Mouse (Mus musculus) lung, embryonic 14.5 days (tissue): ENCODE data around the gene Tsc2. TPM values are rescaled to one million over a fixed set of nuclear protein-coding genes. Genes with fewer than 3 reads are reported as not detected.
A peak's percentile ranks its signal among the peaks of the same experiment; 100 is the strongest.

Experiments
- ATAC-seq: fragments of 200-750 bp; cut with Nextera tagmentation; 2 replicates; pipeline ENCODE4 v1.8.0; 2017; ENCODE audit warnings: mild to moderate bottlenecking, moderate TSS enrichment, moderate library complexity; ENCODE audit not compliant: insufficient read depth
- DNase-seq: peaks from one replicate; pipeline ENCODE4 v3.0.0-alpha.2; 2015
- H3K27ac ChIP-seq: fragments of 300-500 bp; sonication (generic); 2 replicates; pipeline ENCODE4 v1.5.1; 2014; ENCODE audit warnings: low read depth, mild to moderate bottlenecking, moderate library complexity
- H3K27me3 ChIP-seq: fragments of 300-500 bp; sonication (generic); 2 replicates; pipeline ENCODE4 v1.6.1; 2014; ENCODE audit warnings: low read length, control low read depth; ENCODE audit not compliant: insufficient read depth
- H3K36me3 ChIP-seq: fragments of 300-500 bp; sonication (generic); 2 replicates; pipeline ENCODE4 v1.6.1; 2014; ENCODE audit warnings: control low read depth; ENCODE audit not compliant: insufficient read depth
- H3K4me1 ChIP-seq: fragments of 300-500 bp; sonication (generic); 2 replicates; pipeline ENCODE4 v1.6.1; 2014; ENCODE audit warnings: antibody characterized with exemption, control low read depth; ENCODE audit not compliant: insufficient read depth
- H3K4me2 ChIP-seq: fragments of 300-500 bp; sonication (generic); 2 replicates; pipeline ENCODE4 v1.6.1; 2014; ENCODE audit warnings: mild to moderate bottlenecking
- H3K4me3 ChIP-seq: fragments of 300-500 bp; sonication (generic); 2 replicates; pipeline ENCODE4 v1.5.1; 2014; ENCODE audit warnings: low read depth, low read length
- H3K9ac ChIP-seq: fragments of 300-500 bp; sonication (generic); 2 replicates; pipeline ENCODE4 v1.6.1; 2014
- H3K9me3 ChIP-seq: fragments of 300-500 bp; sonication (generic); 2 replicates; pipeline ENCODE4 v1.6.1; 2016; ENCODE audit warnings: low read depth, low read length, control low read depth
- CTCF ChIP-seq: IDR thresholded peaks from 2 replicates; pipeline ENCODE4 v1.5.1; 2016; ENCODE audit warnings: antibody characterized with exemption, low read depth
- WGBS: fragments of 180-500 bp; shearing (Covaris S2); extraction: QIAGEN DNeasy Blood & Tissue Kit; methylation state at CpG from one replicate; pipeline ENCODE4 v1.1.7; 2014; 5-methylcytosine and 5-hydroxymethylcytosine counted together
- polyA plus RNA-seq: library from polyadenylated mRNA; unstranded; fragments of >200 nt; fragmentation: Nextera tagmentation; extraction: Ambion mirVana; gene quantifications from 2 replicates; pipeline ENCODE4 v1.2.1, GENCODE M21; 2014

The Tsc2 gene
- polyA plus RNA-seq, 1 experiment from 2014 or later, result 66.5 TPM

GRCm38 (mm10) chr17:24617561-24618194 lies 14.8 kb downstream of the Tsc2 start:
- Histone ChIP-seq H3K4me1 (no peaks in the 10 kb centered on the region), H3K9me3 (no peaks in the 10 kb centered on the region), H3K4me2 (no peak overlapping the region), H3K9ac (no peak overlapping the region), H3K27me3 (no peaks in the 10 kb centered on the region), H3K4me3 (no peak overlapping the region), H3K36me3 (peaks cover 90% of the 10 kb centered on the region), H3K27ac (no peak overlapping the region)
- ATAC-seq, result no peak
- WGBS, result 83% methylated on average over 14 of the region's 14 CpGs
- DNase-seq, result no peak
- TF ChIP-seq CTCF, result no peak

GRCm38 (mm10) chr17:24610711-24611110 lies 21.7 kb downstream of the Tsc2 start:
- DNase-seq, result no peak
- no peak overlapping the region for H3K4me3 ChIP-seq
- no peaks in the 10 kb centered on the region for H3K9me3 ChIP-seq
- H3K4me1 ChIP-seq, result no peaks in the 10 kb centered on the region
- peaks cover 61% of the 10 kb centered on the region for H3K36me3 ChIP-seq
- no peaks in the 10 kb centered on the region for H3K27me3 ChIP-seq
- no peak overlapping the region for H3K4me2 ChIP-seq
- H3K9ac ChIP-seq, result no peak overlapping the region
- H3K27ac ChIP-seq, result no peak overlapping the region
- TF ChIP-seq CTCF, result no peak
- 80% methylated on average over 2 of the region's 2 CpGs for WGBS
- ATAC-seq, result no peak

GRCm38 (mm10) chr17:24608874-24609273 lies 23.6 kb downstream of the Tsc2 start:
- H3K4me2 ChIP-seq, result no peak overlapping the region
- 89% methylated on average over 8 of the region's 8 CpGs for WGBS
- no peaks in the 10 kb centered on the region for H3K27me3 ChIP-seq
- DNase-seq, result no peak
- ATAC-seq, result 0 out of 2 replicates have a peak, but pooled peaks have one; percentile 28
- no peaks in the 10 kb centered on the region for H3K9me3 ChIP-seq
- TF ChIP-seq CTCF, result no peak
- H3K36me3 ChIP-seq, result peaks cover 56% of the 10 kb centered on the region
- no peak overlapping the region for H3K27ac ChIP-seq
- no peak overlapping the region for H3K4me3 ChIP-seq
- H3K9ac ChIP-seq, result no peak overlapping the region
- no peaks in the 10 kb centered on the region for H3K4me1 ChIP-seq

- WGBS, result 91% methylated on average over 4 of the region's 4 CpGs
- no peak for DNase-seq
These were observed 24.1 kb downstream of the Tsc2 start for GRCm38 (mm10) chr17:24608370-24608769.

GRCm38 (mm10) chr17:24604557-24604956 lies 27.9 kb downstream of the Tsc2 start:
- DNase-seq (no peak), ATAC-seq (no peak)
- Histone ChIP-seq H3K4me2 (no peak overlapping the region), H3K27me3 (no peaks in the 10 kb centered on the region), H3K27ac (no peak overlapping the region), H3K9ac (no peak overlapping the region), H3K4me3 (no peak overlapping the region), H3K36me3 (peaks cover 70% of the 10 kb centered on the region), H3K9me3 (no peaks in the 10 kb centered on the region), H3K4me1 (no peaks in the 10 kb centered on the region)
- TF ChIP-seq CTCF, result no peak
- WGBS, result 88% methylated on average over 3 of the region's 3 CpGs

More at GRCm38 (mm10) chr17:24608370-24608769, 24.1 kb downstream of the Tsc2 start:
- no peaks in the 10 kb centered on the region for H3K4me1 ChIP-seq
- peaks cover 52% of the 10 kb centered on the region for H3K36me3 ChIP-seq
- ATAC-seq, result no peak
- no peak overlapping the region for H3K4me2 ChIP-seq
- no peaks in the 10 kb centered on the region for H3K27me3 ChIP-seq
- no peak overlapping the region for H3K9ac ChIP-seq
- no peak overlapping the region for H3K27ac ChIP-seq
- no peak for TF ChIP-seq CTCF
- no peak overlapping the region for H3K4me3 ChIP-seq
- H3K9me3 ChIP-seq, result no peaks in the 10 kb centered on the region

- ATAC-seq (no peak), DNase-seq (no peak)
- no peak overlapping the region for H3K9ac ChIP-seq
- no peaks in the 10 kb centered on the region for H3K4me1 ChIP-seq
- WGBS, result 87% methylated on average over 8 of the region's 8 CpGs
- H3K4me2 ChIP-seq, result no peak overlapping the region
- H3K36me3 ChIP-seq, result peaks cover 76% of the 10 kb centered on the region
- no peak for TF ChIP-seq CTCF
- no peaks in the 10 kb centered on the region for H3K27me3 ChIP-seq
- no peaks in the 10 kb centered on the region for H3K9me3 ChIP-seq
- H3K4me3 ChIP-seq, result no peak overlapping the region
- no peak overlapping the region for H3K27ac ChIP-seq
These were observed 28.5 kb downstream of the Tsc2 start for GRCm38 (mm10) chr17:24603961-24604360.

- no peaks in the 10 kb centered on the region for H3K4me1 ChIP-seq
- no peak overlapping the region for H3K4me3 ChIP-seq
- DNase-seq (no peak), ATAC-seq (no peak)
- no peaks in the 10 kb centered on the region for H3K27me3 ChIP-seq
- TF ChIP-seq CTCF, result no peak
- peaks cover 84% of the 10 kb centered on the region for H3K36me3 ChIP-seq
- no peak overlapping the region for H3K9ac ChIP-seq
- no peak overlapping the region for H3K4me2 ChIP-seq
- H3K9me3 ChIP-seq, result no peaks in the 10 kb centered on the region
- 93% methylated on average over 4 of the region's 4 CpGs for WGBS
- no peak overlapping the region for H3K27ac ChIP-seq
These were observed 31.9 kb downstream of the Tsc2 start for GRCm38 (mm10) chr17:24600502-24600901.
